Mouse (Mus musculus): ENCODE data around the gene Ankrd66. TPM values are rescaled to one million over a fixed set of nuclear protein-coding genes. Genes with fewer than 3 reads are reported as not detected.

Gene Ankrd66
- 0.44 and 0.75 TPM in 2 replicates for polyA plus RNA-seq (2012; rRNA removed)

DNA sequence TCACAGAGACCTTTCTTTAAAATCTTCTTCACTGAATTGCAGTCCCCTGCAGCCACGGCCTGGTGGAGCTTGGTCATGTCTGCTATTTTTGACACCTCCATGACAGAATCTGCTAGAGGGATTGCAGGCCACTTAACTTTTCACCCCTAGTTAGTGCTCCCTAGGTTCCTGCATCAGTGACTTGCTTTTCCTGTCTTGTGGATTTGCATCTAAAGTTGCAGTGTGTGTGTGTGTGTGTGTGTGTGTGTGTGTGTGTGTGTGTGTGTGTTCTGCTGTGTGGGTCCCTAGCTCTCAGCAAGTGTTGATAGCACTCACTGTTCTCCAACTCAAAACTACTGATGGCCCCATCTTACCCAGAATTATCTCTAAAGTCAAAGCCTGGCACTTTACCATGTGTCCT, at the start of gene Ankrd66:
Gene Ankrd66 (minus strand): TSS at position 101 of the 400 bp plus-strand sequence.
- TF ChIP-seq CTCF (IDR thresholded peaks at IDR 0.05; ENCODE audit: extremely low read depth, insufficient read depth, low read length) (no peak), POLR2A (IDR thresholded peaks at IDR 0.05; ENCODE audit: extremely low read depth, insufficient read depth, low read length) (no peak)

DNA sequence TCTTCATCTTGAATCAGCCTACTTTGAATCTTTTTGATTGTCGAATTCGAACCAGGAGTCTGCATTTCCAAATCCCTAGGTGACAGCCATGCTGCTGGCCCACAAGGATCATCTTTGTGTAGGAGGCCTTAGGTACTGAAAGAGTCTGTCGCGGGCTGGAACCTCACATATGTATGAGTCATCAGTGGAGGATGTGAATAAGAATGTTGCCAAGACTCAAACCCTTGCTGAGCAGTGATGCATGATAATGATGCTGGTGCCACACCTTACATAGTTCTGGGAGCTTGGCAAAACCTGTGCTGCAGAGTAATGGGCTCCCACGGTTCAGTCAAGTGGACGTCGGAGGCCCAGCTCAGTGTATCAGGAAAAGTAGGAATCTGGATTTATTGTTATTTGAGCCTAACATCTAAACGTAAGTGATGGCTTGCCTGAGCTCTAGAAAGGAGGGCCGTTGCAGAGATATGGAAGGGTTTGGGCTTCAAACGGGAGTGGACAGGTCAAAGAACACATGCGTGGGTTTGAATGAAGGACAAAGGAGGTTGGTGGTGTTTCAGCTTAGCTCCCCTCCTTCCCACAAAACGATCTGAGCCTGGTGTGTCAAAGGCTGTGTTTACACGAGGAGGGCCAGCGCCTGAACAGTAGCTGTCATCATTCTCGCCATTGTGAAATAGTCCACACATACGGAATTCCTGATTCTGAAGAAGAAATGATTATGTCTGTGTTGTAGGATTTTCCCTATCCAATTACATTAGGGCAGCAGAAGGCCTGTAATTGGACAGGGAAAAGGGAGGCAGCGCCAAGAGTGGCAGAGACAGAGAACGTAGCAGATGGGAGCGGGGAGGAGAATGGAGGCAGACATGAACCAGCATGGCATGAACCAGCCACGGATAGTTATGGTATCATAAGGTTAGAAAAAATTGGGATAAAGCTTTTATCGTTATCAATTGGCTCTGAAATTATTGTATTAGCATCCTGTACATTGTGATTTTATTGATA, 49.2 kb upstream of the Ankrd66 start:
- TF ChIP-seq POLR2A (IDR thresholded peaks at IDR 0.05; ENCODE audit: extremely low read depth, insufficient read depth, low read length) = no peak
- TF ChIP-seq CTCF (IDR thresholded peaks at IDR 0.05; ENCODE audit: extremely low read depth, insufficient read depth, low read length) = no peak
- H3K4me1 ChIP-seq (ENCODE audit: control insufficient read depth, insufficient read depth, low read length) = no peaks in the 10 kb centered on the region
- no peak overlapping the region for H3K4me3 ChIP-seq (ENCODE audit: insufficient read depth, low read length)
- H3K27ac ChIP-seq (ENCODE audit: insufficient read depth, low read length) = no peak overlapping the region

More for the DNA sequence above, at the start of gene Ankrd66:
- H3K4me1 ChIP-seq (ENCODE audit: control insufficient read depth, insufficient read depth, low read length) = no peaks in the 10 kb centered on the region
- H3K4me3 ChIP-seq (ENCODE audit: insufficient read depth, low read length) = no peak within 1 kb of the TSS
- H3K27ac ChIP-seq (ENCODE audit: insufficient read depth, low read length) = no peak within 1 kb of the TSS

DNA sequence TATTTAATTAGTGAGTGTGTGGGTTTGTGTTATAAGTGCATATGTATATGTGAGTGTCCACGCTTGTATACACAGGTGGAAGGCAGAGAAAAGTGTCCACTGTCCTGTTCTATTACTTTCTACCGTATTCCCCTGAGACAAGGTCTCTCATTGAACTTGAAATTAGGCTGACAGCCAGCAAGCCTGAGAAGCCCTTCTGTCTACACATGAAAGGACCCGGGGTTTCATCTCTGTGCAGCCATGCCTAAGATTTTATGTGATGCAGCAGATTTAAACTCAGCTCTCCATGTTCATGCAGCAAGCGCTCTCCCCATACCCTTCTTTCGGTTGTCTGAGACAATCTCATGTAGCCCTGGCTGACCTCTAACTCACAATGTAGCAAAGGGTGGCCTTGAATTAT, 47.1 kb upstream of the Ankrd66 start:
- no peak overlapping the region for H3K27ac ChIP-seq (ENCODE audit: insufficient read depth, low read length)
- H3K4me1 ChIP-seq (ENCODE audit: control insufficient read depth, insufficient read depth, low read length) = no peaks in the 10 kb centered on the region
- TF ChIP-seq CTCF (IDR thresholded peaks at IDR 0.05; ENCODE audit: extremely low read depth, insufficient read depth, low read length) = no peak
- TF ChIP-seq POLR2A (IDR thresholded peaks at IDR 0.05; ENCODE audit: extremely low read depth, insufficient read depth, low read length) = no peak
- H3K4me3 ChIP-seq (ENCODE audit: insufficient read depth, low read length) = no peak overlapping the region

DNA sequence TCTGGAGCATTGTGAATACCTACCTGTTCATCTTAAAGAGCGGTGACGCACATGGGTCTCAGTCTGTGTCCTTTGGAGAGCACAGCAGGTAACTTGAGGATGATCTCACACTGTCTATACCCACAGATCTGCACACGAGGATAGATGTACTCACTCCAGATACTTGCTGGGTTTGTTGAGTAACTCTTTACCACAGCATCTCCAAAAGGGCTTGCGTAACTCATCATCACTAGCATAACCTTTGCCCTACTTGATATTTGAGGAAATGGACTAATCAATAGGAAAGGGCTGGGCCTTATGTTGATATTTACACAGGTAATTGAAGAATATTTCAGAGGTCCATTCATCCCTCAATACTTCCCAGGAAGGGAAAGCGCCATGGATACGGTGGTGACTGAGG, 46.3 kb upstream of the Ankrd66 start:
- H3K4me3 ChIP-seq (ENCODE audit: insufficient read depth, low read length) = no peak overlapping the region
- H3K27ac ChIP-seq (ENCODE audit: insufficient read depth, low read length) = no peak overlapping the region
- no peak for TF ChIP-seq CTCF (IDR thresholded peaks at IDR 0.05; ENCODE audit: extremely low read depth, insufficient read depth, low read length)
- no peak for TF ChIP-seq POLR2A (IDR thresholded peaks at IDR 0.05; ENCODE audit: extremely low read depth, insufficient read depth, low read length)
- no peaks in the 10 kb centered on the region for H3K4me1 ChIP-seq (ENCODE audit: control insufficient read depth, insufficient read depth, low read length)

DNA sequence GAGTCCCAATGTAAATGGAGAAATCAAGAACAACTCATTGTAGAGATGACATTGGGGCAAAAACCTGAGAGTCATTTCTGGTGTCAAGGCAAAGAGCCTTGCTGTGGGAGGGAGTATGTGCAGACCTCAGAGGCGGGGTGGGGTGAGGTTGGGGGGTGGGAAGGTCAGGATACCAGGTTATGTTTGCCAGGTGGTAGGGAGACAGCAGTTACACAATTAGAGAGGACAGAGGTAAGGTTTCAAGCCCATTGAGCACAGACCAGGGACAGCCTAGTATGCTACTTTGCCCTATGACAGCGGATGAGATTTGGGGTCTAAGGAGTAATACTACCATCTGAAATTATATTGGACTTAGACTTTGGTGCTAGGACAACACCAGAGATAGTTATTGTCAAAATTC, 43.8 kb upstream of the Ankrd66 start:
- Histone ChIP-seq H3K4me1 (ENCODE audit: control insufficient read depth, insufficient read depth, low read length) (no peaks in the 10 kb centered on the region), H3K4me3 (ENCODE audit: insufficient read depth, low read length) (no peak overlapping the region), H3K27ac (ENCODE audit: insufficient read depth, low read length) (no peak overlapping the region)
- no peak for TF ChIP-seq POLR2A (IDR thresholded peaks at IDR 0.05; ENCODE audit: extremely low read depth, insufficient read depth, low read length)
- no peak for TF ChIP-seq CTCF (IDR thresholded peaks at IDR 0.05; ENCODE audit: extremely low read depth, insufficient read depth, low read length)

DNA sequence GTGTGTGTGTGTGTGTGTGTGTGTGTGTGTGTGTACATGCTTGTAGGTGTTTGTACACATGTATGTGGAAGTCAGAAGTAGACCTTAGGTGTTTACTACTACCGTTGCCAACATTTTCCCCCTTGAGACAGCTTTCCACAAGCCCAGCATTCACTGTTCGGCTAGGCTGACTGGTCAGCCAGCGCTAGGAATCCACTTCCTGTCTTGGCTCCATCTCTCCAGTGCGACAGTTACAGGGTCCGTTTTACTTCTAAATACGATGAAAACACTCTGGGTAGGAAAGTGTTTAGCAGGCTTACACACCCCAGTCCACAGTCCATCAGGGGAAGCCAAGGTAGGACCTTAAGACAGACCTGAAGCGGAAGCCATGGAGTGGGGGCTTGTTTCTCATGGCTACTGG, 41.3 kb upstream of the Ankrd66 start:
- no peak overlapping the region for H3K27ac ChIP-seq (ENCODE audit: insufficient read depth, low read length)
- no peak overlapping the region for H3K4me3 ChIP-seq (ENCODE audit: insufficient read depth, low read length)
- H3K4me1 ChIP-seq (ENCODE audit: control insufficient read depth, insufficient read depth, low read length) = no peaks in the 10 kb centered on the region
- TF ChIP-seq POLR2A (IDR thresholded peaks at IDR 0.05; ENCODE audit: extremely low read depth, insufficient read depth, low read length) (no peak), CTCF (IDR thresholded peaks at IDR 0.05; ENCODE audit: extremely low read depth, insufficient read depth, low read length) (no peak)

DNA sequence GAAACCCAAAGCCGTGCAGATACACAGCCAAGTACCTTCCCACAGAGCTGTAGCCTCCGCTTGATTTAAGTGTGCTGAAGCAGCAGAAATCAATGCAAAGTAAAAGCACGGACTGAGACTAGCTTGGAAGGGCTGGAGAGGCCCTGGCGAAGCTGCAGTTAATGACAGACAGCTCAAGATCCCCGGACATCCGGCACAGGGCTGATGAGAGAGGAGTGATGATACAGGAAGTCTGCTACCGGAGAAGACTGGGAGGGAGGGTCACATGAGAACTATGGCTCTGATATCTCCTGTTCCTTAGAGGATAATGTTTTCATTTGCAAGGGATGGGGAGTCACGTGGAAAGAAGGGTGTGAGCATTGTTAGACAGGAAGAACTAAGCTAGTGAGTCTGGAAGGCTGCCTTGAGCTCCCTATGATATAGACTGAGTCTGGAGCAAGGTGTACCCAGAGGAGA, 37.6 kb upstream of the Ankrd66 start:
- no peaks in the 10 kb centered on the region for H3K4me1 ChIP-seq (ENCODE audit: control insufficient read depth, insufficient read depth, low read length)
- H3K4me3 ChIP-seq (ENCODE audit: insufficient read depth, low read length) = no peak overlapping the region
- TF ChIP-seq POLR2A (IDR thresholded peaks at IDR 0.05; ENCODE audit: extremely low read depth, insufficient read depth, low read length) (no peak), CTCF (IDR thresholded peaks at IDR 0.05; ENCODE audit: extremely low read depth, insufficient read depth, low read length) (no peak)
- H3K27ac ChIP-seq (ENCODE audit: insufficient read depth, low read length) = no peak overlapping the region

DNA sequence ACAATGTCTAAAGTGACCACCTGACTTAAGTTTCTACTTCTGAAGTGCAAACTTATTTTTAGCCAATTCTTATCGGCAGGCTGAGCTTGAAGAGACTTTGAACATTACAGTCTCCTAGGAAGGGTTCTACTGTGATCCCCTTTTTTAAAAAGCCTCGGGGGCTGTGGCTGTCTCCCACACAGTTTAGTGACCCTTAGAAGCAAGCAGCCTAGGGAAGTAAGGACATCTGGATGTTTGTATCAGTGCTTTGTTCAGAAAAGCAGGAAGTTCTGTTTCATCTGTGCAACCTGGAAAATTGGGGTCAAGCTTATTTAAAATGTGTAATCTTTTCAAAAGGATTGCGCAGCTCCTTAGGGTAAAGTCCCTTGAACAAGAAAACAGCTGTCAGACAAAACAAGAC, 37.0 kb upstream of the Ankrd66 start:
- H3K4me3 ChIP-seq (ENCODE audit: insufficient read depth, low read length) = no peak overlapping the region
- TF ChIP-seq CTCF (IDR thresholded peaks at IDR 0.05; ENCODE audit: extremely low read depth, insufficient read depth, low read length) (no peak), POLR2A (IDR thresholded peaks at IDR 0.05; ENCODE audit: extremely low read depth, insufficient read depth, low read length) (no peak)
- no peaks in the 10 kb centered on the region for H3K4me1 ChIP-seq (ENCODE audit: control insufficient read depth, insufficient read depth, low read length)
- no peak overlapping the region for H3K27ac ChIP-seq (ENCODE audit: insufficient read depth, low read length)

DNA sequence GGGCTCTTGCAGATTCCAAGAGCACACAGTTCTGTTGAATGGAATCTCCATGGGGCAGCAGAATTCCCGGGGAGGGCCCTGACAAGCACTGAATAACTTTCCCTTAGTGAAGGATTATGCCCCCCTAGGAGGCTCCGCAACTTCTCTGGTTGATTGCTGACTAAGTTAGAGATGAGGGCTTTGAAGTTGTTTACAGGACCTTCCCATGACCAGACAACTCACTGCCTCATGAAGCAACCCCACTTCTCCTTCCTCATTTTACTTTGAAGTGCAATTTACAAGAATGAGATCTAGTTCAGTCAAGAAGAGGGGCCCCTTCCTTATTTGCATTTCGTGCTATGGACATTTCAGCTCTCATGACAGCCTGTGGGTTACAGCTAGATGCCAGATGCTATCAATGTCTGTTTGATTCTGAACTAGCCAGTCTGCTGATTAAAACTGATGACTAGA, 30.2 kb upstream of the Ankrd66 start:
- TF ChIP-seq POLR2A (IDR thresholded peaks at IDR 0.05; ENCODE audit: extremely low read depth, insufficient read depth, low read length) = no peak
- Histone ChIP-seq H3K27ac (ENCODE audit: insufficient read depth, low read length) (peak overlapping the region; percentile 46), H3K4me1 (ENCODE audit: control insufficient read depth, insufficient read depth, low read length) (no peaks in the 10 kb centered on the region; the same call in 1 of the 2 replicates), H3K4me3 (ENCODE audit: insufficient read depth, low read length) (no peak overlapping the region)

DNA sequence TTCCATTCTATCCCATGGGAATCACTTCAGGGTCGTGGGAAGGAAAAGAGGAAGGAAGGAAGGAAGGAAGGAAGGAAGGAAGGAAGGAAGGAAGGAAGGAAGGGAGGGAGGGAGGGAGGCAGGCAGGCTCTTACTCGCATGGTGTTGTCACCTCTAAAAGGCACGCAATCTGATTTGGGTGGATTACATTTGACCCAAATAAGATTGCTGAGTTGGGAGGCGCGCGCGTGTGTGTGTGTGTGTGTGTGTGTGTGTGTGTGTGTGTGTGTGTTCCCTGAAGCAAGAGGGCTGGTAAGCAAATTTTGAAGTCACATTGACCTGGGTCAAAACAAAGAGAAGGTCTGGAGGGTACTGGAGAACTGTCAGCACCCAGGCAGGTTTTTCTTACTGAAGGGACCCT, 25.8 kb upstream of the Ankrd66 start:
- TF ChIP-seq CTCF (IDR thresholded peaks at IDR 0.05; ENCODE audit: extremely low read depth, insufficient read depth, low read length) (no peak), POLR2A (IDR thresholded peaks at IDR 0.05; ENCODE audit: extremely low read depth, insufficient read depth, low read length) (no peak)
- peak overlapping the region; percentile 30 for H3K4me3 ChIP-seq (ENCODE audit: insufficient read depth, low read length)
- no peak overlapping the region; the same call in 1 of the 2 replicates for H3K27ac ChIP-seq (ENCODE audit: insufficient read depth, low read length)
- peaks cover 2% of the 10 kb centered on the region; the same call in 1 of the 2 replicates for H3K4me1 ChIP-seq (ENCODE audit: control insufficient read depth, insufficient read depth, low read length)
